Mouse (Mus musculus): ENCODE results near the gene BC025920.

BC025920 gene

GRCm38 (mm10) chr10:81574081-81575056 lies 31.7 kb upstream of the BC025920 start, which contains the start of gene Tle2:
Tle2 (plus strand) TSS chr10:81574561.
- DNase-seq (ENCODE audit: low spot score in 2 of 2) = no peak

GRCm38 (mm10) chr10:81575208-81575631 lies 30.9 kb upstream of the BC025920 start:
- peak; percentile 41 to 43 for DNase-seq (ENCODE audit: low spot score in 2 of 2)

- no peak for DNase-seq (ENCODE audit: low spot score in 2 of 2)
Observed at GRCm38 (mm10) chr10:81575695-81576094, 30.4 kb upstream of the BC025920 start.

- no peak for DNase-seq (ENCODE audit: low spot score in 2 of 2)
Observed at GRCm38 (mm10) chr10:81579967-81580366, 26.1 kb upstream of the BC025920 start.

GRCm38 (mm10) chr10:81580441-81581070 lies 25.5 kb upstream of the BC025920 start:
- DNase-seq (ENCODE audit: low spot score in 2 of 2) = no peak

GRCm38 (mm10) chr10:81583347-81583746 lies 22.7 kb upstream of the BC025920 start:
- no peak for DNase-seq (ENCODE audit: low spot score in 2 of 2)

GRCm38 (mm10) chr10:81588739-81589138 lies 17.3 kb upstream of the BC025920 start:
- DNase-seq (ENCODE audit: low spot score in 2 of 2) = no peak

GRCm38 (mm10) chr10:81591846-81592245 lies 14.2 kb upstream of the BC025920 start:
- DNase-seq (ENCODE audit: low spot score in 2 of 2) = no peak

GRCm38 (mm10) chr10:81592631-81593030 lies 13.4 kb upstream of the BC025920 start:
- DNase-seq (ENCODE audit: low spot score in 2 of 2) = no peak

GRCm38 (mm10) chr10:81593223-81593622 lies 12.8 kb upstream of the BC025920 start:
- DNase-seq (ENCODE audit: low spot score in 2 of 2) = no peak

- DNase-seq (ENCODE audit: low spot score in 2 of 2) = no peak
Observed at GRCm38 (mm10) chr10:81593935-81594334, 12.1 kb upstream of the BC025920 start.

- no peak for DNase-seq (ENCODE audit: low spot score in 2 of 2)
Observed at GRCm38 (mm10) chr10:81595599-81595998, 10.5 kb upstream of the BC025920 start.

GRCm38 (mm10) chr10:81596611-81597010 lies 9.5 kb upstream of the BC025920 start:
- DNase-seq (ENCODE audit: low spot score in 2 of 2) = peak in 1 of 2 experiments; percentile 64

- peak; percentile 38 to 53 for DNase-seq (ENCODE audit: low spot score in 2 of 2)
Observed at GRCm38 (mm10) chr10:81597137-81597950, 8.7 kb upstream of the BC025920 start.

GRCm38 (mm10) chr10:81598342-81598741 lies 7.7 kb upstream of the BC025920 start:
- no peak for DNase-seq (ENCODE audit: low spot score in 2 of 2)

- DNase-seq (ENCODE audit: low spot score in 2 of 2) = no peak
Observed at GRCm38 (mm10) chr10:81598871-81599270, 7.2 kb upstream of the BC025920 start.

GRCm38 (mm10) chr10:81599630-81600029 lies 6.4 kb upstream of the BC025920 start:
- DNase-seq (ENCODE audit: low spot score in 2 of 2) = no peak

- DNase-seq (ENCODE audit: low spot score in 2 of 2) = no peak
Observed at GRCm38 (mm10) chr10:81600096-81600495, 6.0 kb upstream of the BC025920 start.

GRCm38 (mm10) chr10:81600738-81601203 lies 5.3 kb upstream of the BC025920 start, which contains the start of gene Tle6:
Tle6 (minus strand) TSS chr10:81601073.
- peak; percentile 90 to 93 for DNase-seq (ENCODE audit: low spot score in 2 of 2)

GRCm38 (mm10) chr10:81601396-81601905 lies 4.6 kb upstream of the BC025920 start:
- no peak for DNase-seq (ENCODE audit: low spot score in 2 of 2)

- no peak for DNase-seq (ENCODE audit: low spot score in 2 of 2)
Observed at GRCm38 (mm10) chr10:81602741-81603151, 3.3 kb upstream of the BC025920 start.
